Mouse (Mus musculus): ENCODE results near the gene Ubqln4.

GRCm38 (mm10) chr3:88535527-88535926 is 18.0 kb upstream of the Ubqln4 start:
- TF ChIP-seq POLR2A (IDR thresholded peaks at IDR 0.05; ENCODE audit: control insufficient read depth, extremely low read depth, insufficient read depth, low read length, poor library complexity) (no peak), CTCF (IDR thresholded peaks at IDR 0.05; ENCODE audit: borderline replicate concordance, control insufficient read depth, extremely low read depth, insufficient read depth, low read length, poor library complexity) (no peak)

Measured in thymus, adult 2 months (tissue).